Mouse (Mus musculus) neural tube, embryonic 13.5 days (tissue): ENCODE data around the gene Eef1a1. TPM values are rescaled to one million over a fixed set of nuclear protein-coding genes. Genes with fewer than 3 reads are reported as not detected.

ENCODE experiments used
- ATAC-seq: fragments of 200-750 bp; cut with Nextera tagmentation; 2 replicates; pipeline ENCODE4 v1.8.0; 2017; ENCODE audit warnings: low read depth, mild to moderate bottlenecking, moderate TSS enrichment, moderate library complexity
- H3K27ac ChIP-seq: fragments of 300-500 bp; sonication (generic); replicated peaks from 2 replicates; pipeline ENCODE4 v1.5.1; 2015; ENCODE audit warnings: moderate library complexity, mild to moderate bottlenecking, inconsistent platforms
- H3K27me3 ChIP-seq: fragments of 300-500 bp; sonication (generic); 2 replicates; pipeline ENCODE4 v1.6.1; 2015; ENCODE audit warnings: mild to moderate bottlenecking, inconsistent platforms
- H3K36me3 ChIP-seq: fragments of 300-500 bp; sonication (generic); 2 replicates; pipeline ENCODE4 v1.6.1; 2015; ENCODE audit warnings: mild to moderate bottlenecking, inconsistent platforms
- H3K4me1 ChIP-seq: fragments of 300-500 bp; sonication (generic); replicated peaks from 2 replicates; pipeline ENCODE4 v1.6.1; 2015; ENCODE audit warnings: inconsistent platforms
- H3K4me2 ChIP-seq: fragments of 300-500 bp; sonication (generic); 2 replicates; pipeline ENCODE4 v1.6.1; 2015; ENCODE audit warnings: inconsistent platforms, mild to moderate bottlenecking, moderate library complexity
- H3K4me3 ChIP-seq: fragments of 300-500 bp; sonication (generic); 2 replicates; pipeline ENCODE4 v1.5.1; 2015; ENCODE audit warnings: mild to moderate bottlenecking, inconsistent platforms
- H3K9ac ChIP-seq: fragments of 300-500 bp; sonication (generic); 2 replicates; pipeline ENCODE4 v1.6.1; 2015; ENCODE audit warnings: moderate library complexity, mild to moderate bottlenecking, inconsistent platforms
- H3K9me3 ChIP-seq: fragments of 300-500 bp; sonication (generic); 2 replicates; pipeline ENCODE4 v1.6.1; 2016; ENCODE audit warnings: inconsistent platforms
- WGBS: fragments of 180-500 bp; shearing (Covaris S2); methylation state at CpG from one replicate; pipeline ENCODE4 v1.1.7; 2015; 5-methylcytosine and 5-hydroxymethylcytosine counted together
- microRNA-seq: library from miRNA; unstranded; fragments of <30 nt; microRNA quantifications from one replicate; pipeline ENCODE4, GENCODE M21; 2016
- polyA plus RNA-seq: library from polyadenylated mRNA; unstranded; fragments of >200 nt; fragmentation: Nextera tagmentation; extraction: Ambion mirVana; gene quantifications from 2 replicates; pipeline ENCODE4 v1.2.1, GENCODE M21; 2015

Eef1a1 gene
- polyA plus RNA-seq, 1 experiment from 2014 or later: 3,414 TPM

DNA sequence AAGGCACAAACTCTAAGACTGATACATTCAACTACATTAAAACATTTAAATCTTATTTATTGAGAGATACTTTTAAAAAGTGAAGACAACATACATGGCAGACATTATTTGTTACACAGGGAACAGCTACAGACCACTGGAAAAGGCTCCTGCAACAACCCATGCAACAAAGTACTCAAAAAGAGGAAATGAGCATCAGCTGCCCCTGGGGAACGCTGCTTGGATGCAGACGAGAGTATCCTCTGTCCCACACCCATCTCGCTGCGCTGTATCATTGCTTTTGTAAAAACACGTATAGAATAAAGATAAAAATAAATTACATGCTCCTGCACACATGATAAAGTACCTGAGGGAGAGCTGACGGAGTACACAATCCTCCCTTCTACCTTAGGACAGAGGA is 58.5 kb downstream of the Eef1a1 start:
- Histone ChIP-seq H3K4me1 (0 out of 2 replicates have a peak, but pooled peaks cover 5% of the 10 kb centered on the region), H3K27ac (no peak overlapping the region), H3K4me3 (no peak overlapping the region), H3K27me3 (no peaks in the 10 kb centered on the region), H3K4me2 (no peak overlapping the region), H3K9me3 (no peaks in the 10 kb centered on the region), H3K36me3 (no peaks in the 10 kb centered on the region), H3K9ac (no peak overlapping the region)
- 76% methylated on average over 6 of the region's 6 CpGs for WGBS
- no peak for ATAC-seq

DNA sequence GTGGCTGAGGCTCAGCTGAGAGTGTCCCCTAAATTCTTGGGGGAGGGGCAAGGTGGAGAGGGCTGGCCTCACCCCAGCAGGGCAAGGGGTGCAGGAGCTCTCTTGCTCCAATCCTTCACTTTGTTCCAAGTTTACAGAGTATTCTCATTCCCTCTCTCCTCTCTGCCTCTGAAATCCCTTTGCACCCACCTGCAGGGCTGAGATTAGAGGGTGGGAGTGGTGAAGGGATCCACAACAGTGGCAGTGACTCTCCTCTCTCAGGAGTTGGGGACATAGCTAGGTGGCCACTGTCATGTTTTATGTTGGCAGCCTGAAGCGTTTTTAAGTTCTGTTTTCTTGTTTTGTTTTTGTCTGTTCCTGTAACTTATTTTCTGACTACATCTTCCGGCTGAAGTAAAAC is 59.4 kb downstream of the Eef1a1 start:
- 65% methylated on average over 2 of the region's 2 CpGs for WGBS
- H3K27me3 ChIP-seq: no peaks in the 10 kb centered on the region
- H3K4me3 ChIP-seq: no peak overlapping the region

DNA sequence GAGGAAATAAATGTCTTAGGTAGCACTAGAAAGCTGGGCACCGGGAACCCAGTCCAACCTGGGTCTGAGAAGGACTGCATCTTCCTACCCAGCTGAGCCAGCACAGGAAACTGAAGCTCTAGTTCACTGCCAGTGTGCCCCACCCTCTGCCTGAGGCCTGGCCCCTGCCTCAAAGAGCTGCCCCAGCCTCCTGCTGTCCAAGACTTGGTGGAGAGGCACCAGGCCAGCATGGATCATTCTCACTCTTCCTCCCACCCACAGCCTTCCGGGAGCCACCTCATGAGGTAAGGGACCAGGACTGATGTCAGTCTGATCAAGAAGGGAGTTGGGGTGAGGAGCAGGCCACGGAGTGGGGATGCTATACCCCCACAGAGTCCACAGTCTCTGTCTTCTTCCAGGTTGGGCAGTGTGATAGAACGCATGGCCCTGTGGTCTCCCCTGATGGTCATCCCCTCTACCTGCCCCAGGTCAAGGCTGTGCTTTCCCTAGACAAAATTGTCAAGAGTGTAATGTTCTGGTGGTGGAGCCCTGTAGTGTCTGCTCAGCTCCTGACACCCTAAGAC is 60.0 kb downstream of the Eef1a1 start:
- Histone ChIP-seq H3K9ac (no peak overlapping the region), H3K36me3 (no peaks in the 10 kb centered on the region), H3K4me3 (no peak overlapping the region), H3K27me3 (no peaks in the 10 kb centered on the region), H3K9me3 (no peaks in the 10 kb centered on the region), H3K27ac (no peak overlapping the region), H3K4me2 (no peak overlapping the region), H3K4me1 (0 out of 2 replicates have a peak, but pooled peaks cover 5% of the 10 kb centered on the region)
- 89% methylated on average over 4 of the region's 4 CpGs for WGBS
- no peak for ATAC-seq

More for the DNA sequence above, 59.4 kb downstream of the Eef1a1 start:
- Histone ChIP-seq H3K27ac (no peak overlapping the region), H3K9me3 (no peaks in the 10 kb centered on the region), H3K4me2 (no peak overlapping the region), H3K9ac (no peak overlapping the region), H3K4me1 (0 out of 2 replicates have a peak, but pooled peaks cover 5% of the 10 kb centered on the region), H3K36me3 (no peaks in the 10 kb centered on the region)
- ATAC-seq: no peak

Small RNA genes lying within 50 kb of the gene (microRNA-seq; reads per million reads assigned to microRNA genes)
- gene Gm26377: not detected

Other genes with a start within 250 kb of the Eef1a1 start
- not detected in 2 replicates for gene Gm3776, start 232.0 kb downstream of the Eef1a1 start, polyA plus RNA-seq
- not detected in 2 replicates for gene Gm10639, start 199.2 kb downstream of the Eef1a1 start, polyA plus RNA-seq
- not detected in 2 replicates for gene Omt2a, start 174.4 kb downstream of the Eef1a1 start, polyA plus RNA-seq
- not detected in 2 replicates for gene Omt2b, start 161.6 kb downstream of the Eef1a1 start, polyA plus RNA-seq
- not detected in 2 replicates for gene Gsta2, start 133.4 kb downstream of the Eef1a1 start, polyA plus RNA-seq
- gene Dppa5a, start 121.0 kb downstream of the Eef1a1 start, polyA plus RNA-seq: 1.9 TPM in 2 replicates
- 2.6 and 4.6 TPM in 2 replicates for gene Ooep, start 110.4 kb downstream of the Eef1a1 start, polyA plus RNA-seq
- 0.18 and 0.25 TPM in 2 replicates for gene Ddx43, start 93.4 kb downstream of the Eef1a1 start, polyA plus RNA-seq
- 0.64 and 0.85 TPM in 2 replicates for gene Cgas, start 45.9 kb downstream of the Eef1a1 start, polyA plus RNA-seq
- gene Mto1, start 40.9 kb downstream of the Eef1a1 start, polyA plus RNA-seq: 26.6 and 28.4 TPM in 2 replicates
- gene Gm17324, start 40.4 kb downstream of the Eef1a1 start, polyA plus RNA-seq: 1.3 and 1.5 TPM in 2 replicates
- 15.6 and 19.8 TPM in 2 replicates for gene Slc17a5, start 98.9 kb upstream of the Eef1a1 start, polyA plus RNA-seq
- gene Cd109, start 126.4 kb upstream of the Eef1a1 start, polyA plus RNA-seq: 1.4 and 2.4 TPM in 2 replicates